Mouse (Mus musculus): ENCODE data around the gene Atl1.

Gene Atl1

GRCm38 (mm10) chr12:69892371-69893251 is at the start of gene Atl1, which contains the start of gene Map4k5:
TSS of gene Atl1 (plus strand) at chr12:69892614.
TSS of gene Map4k5 (minus strand) at chr12:69893200.
- DNase-seq (ENCODE audit: low spot score), result peak; percentile 53

DNA sequence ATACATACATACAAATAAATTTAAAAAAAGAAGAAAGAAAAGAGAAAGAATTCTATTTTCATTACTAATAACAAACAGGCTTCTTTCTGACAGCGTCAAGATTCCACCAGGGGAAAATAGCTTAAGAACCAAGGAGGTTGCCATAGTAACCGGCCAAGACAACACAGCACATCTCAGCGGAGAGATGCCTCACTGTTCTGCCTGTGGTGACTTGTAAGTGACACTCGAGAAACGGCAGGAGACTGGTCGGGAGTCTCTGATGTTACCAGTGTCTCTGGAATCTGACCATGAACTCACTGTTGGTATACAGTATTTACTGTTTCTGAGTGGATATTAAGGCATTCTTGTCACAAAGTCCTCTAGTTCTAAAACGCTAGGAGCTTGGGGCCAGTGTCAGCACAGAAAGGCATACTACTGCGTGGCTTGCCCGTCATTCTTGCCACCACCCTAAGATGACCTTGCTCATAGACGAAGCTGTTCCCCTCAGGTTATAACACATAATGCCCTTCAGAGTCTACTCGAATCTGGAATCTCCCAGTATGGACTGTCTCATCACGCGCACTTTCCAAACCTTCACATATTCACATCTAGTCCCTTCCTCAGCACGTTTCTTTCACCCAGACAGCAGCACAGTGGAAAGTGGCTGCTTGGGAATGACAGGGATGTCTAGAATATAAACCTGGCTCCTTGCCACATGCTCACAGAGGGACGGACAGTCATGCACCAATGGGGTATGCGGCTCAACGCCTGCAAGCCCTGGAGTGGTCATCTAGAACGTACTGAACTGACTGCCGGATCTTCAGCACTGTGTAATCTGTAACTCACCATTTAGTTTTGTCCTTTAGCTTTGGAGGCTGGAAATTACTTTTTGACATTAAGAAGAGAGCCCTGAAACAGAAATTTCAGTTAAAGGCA is 48.6 kb upstream of the Atl1 start:
- no peak for DNase-seq (ENCODE audit: low spot score)

- no peak for DNase-seq (ENCODE audit: low spot score)
Observed at GRCm38 (mm10) chr12:69845722-69846121, 46.7 kb upstream of the Atl1 start.

GRCm38 (mm10) chr12:69846499-69846898 is 45.9 kb upstream of the Atl1 start:
- DNase-seq (ENCODE audit: low spot score), result no peak

DNA sequence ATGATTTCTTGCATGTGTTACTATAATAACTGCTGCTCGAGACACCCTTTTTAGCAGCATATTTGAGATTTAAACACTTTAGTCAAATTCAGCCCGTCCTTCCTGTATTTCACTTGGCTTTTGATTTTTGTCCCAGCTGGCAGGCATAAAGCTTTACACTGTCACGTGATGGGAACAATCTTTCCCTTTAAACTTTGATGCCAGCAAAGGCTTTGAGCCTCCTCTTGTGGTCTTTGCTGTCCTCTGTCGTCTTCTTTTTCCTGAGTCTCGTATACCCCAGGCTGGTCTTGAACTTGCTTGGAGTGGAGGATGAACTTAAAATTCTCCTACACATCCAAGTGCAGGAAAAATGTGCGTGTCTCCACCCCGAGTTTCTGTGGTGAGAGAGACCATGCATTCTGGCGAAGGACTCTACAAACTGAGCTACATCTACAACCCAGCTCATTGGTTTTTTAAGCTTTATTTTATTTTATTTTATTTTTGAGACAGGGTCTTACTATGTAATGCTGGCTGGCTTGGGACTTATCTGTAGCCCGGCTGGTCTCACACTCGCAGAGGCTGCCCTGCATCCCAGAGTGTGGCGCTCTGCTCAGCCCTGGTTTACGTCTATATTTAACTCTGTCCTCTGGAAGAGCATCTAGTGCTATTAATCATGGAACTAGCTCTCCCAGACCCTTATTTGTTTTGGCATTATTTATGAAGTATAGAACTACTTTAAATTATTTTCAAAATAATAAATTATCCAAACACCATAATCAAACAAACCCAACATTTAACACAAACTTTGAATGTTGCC is 44.1 kb upstream of the Atl1 start:
- DNase-seq (ENCODE audit: low spot score), result no peak

DNA sequence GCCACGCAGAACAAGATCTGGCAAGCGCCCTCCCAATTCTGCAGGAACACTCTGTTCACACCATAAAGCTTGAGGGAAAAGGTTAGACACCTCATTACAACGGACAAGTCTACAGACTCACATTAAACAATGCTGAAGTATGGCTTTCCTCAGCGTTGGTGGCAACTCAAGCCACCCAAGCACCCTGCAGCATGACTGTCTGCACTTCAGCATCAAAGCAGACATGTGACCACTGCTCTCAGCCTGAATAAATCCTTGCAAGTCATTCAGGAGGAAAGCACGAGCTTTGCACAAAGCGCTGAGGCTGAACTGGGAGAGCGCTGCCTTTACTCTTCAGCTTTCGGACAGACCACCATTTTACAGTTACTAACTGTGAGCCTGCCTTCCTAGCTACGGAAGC is 40.1 kb upstream of the Atl1 start:
- DNase-seq (ENCODE audit: low spot score), result no peak

- no peak for DNase-seq (ENCODE audit: low spot score)
Observed at GRCm38 (mm10) chr12:69853387-69853786, 39.0 kb upstream of the Atl1 start.

GRCm38 (mm10) chr12:69853942-69854341 is 38.5 kb upstream of the Atl1 start:
- DNase-seq (ENCODE audit: low spot score), result no peak

DNA sequence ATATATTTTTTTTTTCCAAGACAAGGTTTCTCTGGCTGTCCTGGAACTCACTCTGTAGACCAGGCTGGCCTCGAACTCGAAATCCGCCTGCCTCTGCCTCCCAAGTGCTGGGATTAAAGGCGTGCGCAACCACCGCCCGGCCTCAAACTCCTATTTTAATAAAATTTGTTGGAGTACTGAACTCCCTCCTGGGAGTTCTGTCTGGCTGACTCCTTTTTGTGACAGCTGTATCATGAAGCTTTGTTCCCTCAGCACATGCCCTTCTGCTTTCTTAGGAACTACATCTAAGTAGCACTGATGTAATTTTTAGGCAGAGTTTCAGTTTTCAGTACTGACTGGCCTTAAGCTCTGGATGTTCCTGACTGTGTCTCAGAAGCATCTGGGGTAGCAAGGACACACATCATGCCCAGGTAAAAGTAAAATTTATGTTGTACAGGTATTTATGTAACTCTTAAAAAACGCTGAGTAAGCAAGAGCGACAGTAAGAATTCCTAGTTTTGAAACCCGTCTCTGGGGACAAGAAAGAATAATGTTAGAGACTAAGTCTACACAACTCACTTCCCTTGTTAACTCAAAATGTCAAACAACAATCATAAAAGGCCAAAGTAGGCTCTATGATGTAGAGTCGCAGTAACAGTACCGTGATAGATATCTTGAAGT is 36.6 kb upstream of the Atl1 start:
- no peak for DNase-seq (ENCODE audit: low spot score)

DNA sequence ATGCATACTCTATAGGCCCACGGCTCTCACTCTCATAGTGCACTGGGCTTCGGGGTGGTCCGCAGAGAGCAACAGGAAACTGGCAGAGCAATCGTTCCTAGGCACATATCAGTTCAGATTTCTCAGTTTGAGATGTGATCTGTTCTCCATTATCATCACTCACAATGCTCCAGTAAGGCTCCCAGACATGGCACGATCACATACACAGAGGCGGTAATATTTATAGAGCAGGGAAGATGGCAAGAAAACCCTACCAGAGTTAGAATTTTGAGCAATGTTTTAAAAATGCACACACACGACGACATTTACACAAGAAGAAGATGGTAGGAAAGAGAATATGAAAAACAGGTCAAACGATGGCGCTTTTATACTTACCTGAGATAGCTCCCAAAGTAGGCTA is 36.0 kb upstream of the Atl1 start:
- DNase-seq (ENCODE audit: low spot score), result no peak

GRCm38 (mm10) chr12:69857597-69857996 is 34.8 kb upstream of the Atl1 start:
- DNase-seq (ENCODE audit: low spot score), result no peak

GRCm38 (mm10) chr12:69858847-69859246 is 33.6 kb upstream of the Atl1 start:
- DNase-seq (ENCODE audit: low spot score), result no peak

- no peak for DNase-seq (ENCODE audit: low spot score)
Observed at GRCm38 (mm10) chr12:69863505-69863904, 28.9 kb upstream of the Atl1 start.

GRCm38 (mm10) chr12:69864164-69864692 is 28.2 kb upstream of the Atl1 start:
- no peak for DNase-seq (ENCODE audit: low spot score)

- DNase-seq (ENCODE audit: low spot score), result no peak
Observed at GRCm38 (mm10) chr12:69867338-69867737, 25.1 kb upstream of the Atl1 start.

DNA sequence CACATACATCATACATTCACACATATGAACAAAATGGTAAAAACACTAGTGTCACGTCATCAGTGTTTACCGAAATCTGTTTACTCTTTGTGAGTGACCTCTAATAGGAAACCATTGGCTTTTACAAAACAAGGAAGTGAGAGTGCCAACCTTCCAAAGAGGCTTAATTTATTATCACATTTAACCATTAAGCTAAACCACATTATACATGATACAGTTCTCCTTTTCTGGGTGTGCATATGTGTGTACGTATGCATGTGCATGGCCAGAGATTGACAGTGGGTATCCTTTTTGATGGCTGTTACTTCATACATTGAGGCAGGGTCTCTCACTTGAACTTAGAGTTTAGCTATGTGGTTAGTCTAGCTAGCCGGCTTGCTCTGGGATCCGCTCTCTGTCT is 20.8 kb upstream of the Atl1 start:
- DNase-seq (ENCODE audit: low spot score), result no peak

DNA sequence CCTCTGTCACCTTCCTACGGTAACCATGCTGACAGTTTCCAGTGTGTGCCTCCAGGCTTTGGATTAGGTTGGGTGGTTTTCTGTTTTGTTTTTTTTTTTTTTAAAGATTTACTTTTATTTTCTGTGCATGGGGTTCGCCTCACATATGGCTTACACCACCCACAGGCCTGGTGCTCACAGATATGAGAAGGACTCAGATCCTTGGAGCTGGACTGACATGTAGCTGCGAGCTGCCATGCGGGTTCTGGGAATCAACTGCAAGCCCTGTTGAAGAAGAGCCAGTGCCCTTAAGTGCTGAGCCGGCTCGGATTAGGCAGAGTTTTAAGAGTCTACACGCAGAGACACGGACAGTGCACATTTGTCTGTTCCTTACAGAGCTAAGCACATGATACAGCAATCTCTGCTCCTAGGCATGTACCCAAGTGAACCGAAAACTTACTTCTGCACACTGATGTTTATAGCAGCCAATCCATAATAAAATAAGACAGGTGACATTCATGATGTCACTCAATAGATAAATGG is 14.5 kb upstream of the Atl1 start:
- DNase-seq (ENCODE audit: low spot score), result no peak

- no peak for DNase-seq (ENCODE audit: low spot score)
Observed at GRCm38 (mm10) chr12:69879172-69879665, 13.2 kb upstream of the Atl1 start.

DNA sequence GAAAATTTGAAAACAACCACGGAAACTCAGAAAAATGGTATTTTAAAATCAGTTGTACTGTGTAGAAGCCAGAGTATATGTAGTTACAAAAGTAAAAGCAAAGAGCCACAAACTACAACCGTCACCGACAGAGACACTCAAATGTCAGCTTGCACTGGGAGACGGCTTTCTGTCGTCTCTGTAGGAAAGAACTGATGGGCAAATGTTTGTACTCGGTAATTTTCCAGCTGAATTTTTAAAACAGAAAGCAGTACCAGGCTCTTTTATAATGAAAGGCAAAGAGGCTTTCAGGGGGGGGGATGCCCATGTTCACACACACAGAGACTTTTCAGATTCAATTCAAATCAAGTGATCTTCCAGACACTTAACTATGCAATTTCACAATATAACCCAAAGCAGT is 12.7 kb upstream of the Atl1 start:
- no peak for DNase-seq (ENCODE audit: low spot score)

DNA sequence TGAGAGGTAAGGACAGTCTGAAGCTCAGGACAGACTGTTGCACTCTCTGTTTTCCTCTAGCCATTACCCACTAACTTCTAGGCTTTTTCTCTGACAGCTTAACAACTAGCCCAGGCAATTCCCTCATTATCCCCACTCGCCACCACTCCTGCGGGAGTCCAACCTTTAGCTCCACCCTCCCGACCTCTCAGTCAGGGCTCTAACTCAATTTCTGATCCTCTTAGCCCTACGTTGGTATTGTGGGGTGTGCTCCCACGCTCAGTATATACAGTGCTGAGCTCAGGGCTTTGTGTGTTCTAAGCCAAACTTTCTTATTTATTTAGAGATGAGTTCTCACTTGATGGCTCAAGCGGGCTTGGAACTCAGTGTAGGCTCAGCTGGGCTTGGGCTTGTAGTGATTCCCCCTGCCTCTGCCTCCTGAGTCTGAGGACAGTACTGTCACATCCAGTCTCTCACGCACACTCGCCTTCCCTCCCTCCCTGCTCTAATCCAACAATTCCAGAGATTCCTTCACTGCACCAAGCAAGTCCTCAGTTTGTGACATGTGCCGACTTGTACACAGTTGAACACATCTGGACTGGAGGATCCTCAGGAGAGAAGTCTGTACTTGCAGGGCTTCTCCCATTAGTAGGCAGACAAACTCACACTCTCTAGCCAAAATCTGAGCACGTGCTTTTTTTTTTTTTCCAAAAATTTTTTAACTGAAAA is 11.1 kb upstream of the Atl1 start:
- no peak for DNase-seq (ENCODE audit: low spot score)
